Mouse (Mus musculus): Measurements from ENCODE around the gene Zfp184. TPM values are rescaled to one million over a fixed set of nuclear protein-coding genes. Genes with fewer than 3 reads are reported as not detected.

Zfp184 gene
- polyA plus RNA-seq, 2 experiments = 8.3 to 12.7 TPM

DNA sequence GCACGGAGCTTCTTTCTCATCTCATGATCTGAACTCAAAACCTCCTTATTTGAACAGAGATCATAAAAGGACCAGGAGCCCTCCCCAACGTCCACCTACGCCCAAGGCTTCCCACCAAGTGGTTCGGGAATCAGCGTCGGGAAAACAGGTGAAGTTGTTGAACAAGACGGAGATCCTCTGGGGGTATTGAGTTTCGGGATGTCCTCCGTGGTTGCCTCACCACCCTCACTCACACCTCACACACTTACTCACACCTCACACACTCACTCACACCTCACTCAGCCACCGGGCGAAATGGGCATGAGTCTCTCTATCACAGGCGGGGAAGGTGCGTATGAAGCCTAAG, 51.9 kb downstream of the Zfp184 start:
- 3% methylated on average over 13 of the region's 13 CpGs for WGBS
- no peak for DNase-seq (ENCODE audit: low spot score)
- Histone ChIP-seq H3K36me3 (ENCODE audit: control insufficient read depth, insufficient read depth, low read length) (no peaks in the 10 kb centered on the region), H3K9ac (ENCODE audit: low read depth, low read length, severe bottlenecking) (no peak overlapping the region), H3K4me1 (ENCODE audit: control insufficient read depth, insufficient read depth, low read length) (peaks cover 4% of the 10 kb centered on the region; the same call in 1 of the 2 replicates), H3K4me2 (replicated peaks; ENCODE audit: low read depth, low read length, severe bottlenecking) (peak overlapping the region; percentile 19), H3K27me3 (ENCODE audit: control insufficient read depth, insufficient read depth, low read length) (peaks cover 76% of the 10 kb centered on the region), H3K9me3 (ENCODE audit: control insufficient read depth, low read length) (no peaks in the 10 kb centered on the region), H3K4me3 (replicated peaks; ENCODE audit: low read length) (peak overlapping the region; percentile 13; the same call in 1 of the 2 replicates), H3K27ac (replicated peaks; ENCODE audit: low read depth, low read length) (no peak overlapping the region)
- ATAC-seq (ENCODE audit: low FRiP score, low read depth) = no peak
- no peak for TF ChIP-seq POLR2A (IDR thresholded peaks at IDR 0.05; ENCODE audit: borderline replicate concordance, extremely low read depth, insufficient read depth, insufficient read length)

DNA sequence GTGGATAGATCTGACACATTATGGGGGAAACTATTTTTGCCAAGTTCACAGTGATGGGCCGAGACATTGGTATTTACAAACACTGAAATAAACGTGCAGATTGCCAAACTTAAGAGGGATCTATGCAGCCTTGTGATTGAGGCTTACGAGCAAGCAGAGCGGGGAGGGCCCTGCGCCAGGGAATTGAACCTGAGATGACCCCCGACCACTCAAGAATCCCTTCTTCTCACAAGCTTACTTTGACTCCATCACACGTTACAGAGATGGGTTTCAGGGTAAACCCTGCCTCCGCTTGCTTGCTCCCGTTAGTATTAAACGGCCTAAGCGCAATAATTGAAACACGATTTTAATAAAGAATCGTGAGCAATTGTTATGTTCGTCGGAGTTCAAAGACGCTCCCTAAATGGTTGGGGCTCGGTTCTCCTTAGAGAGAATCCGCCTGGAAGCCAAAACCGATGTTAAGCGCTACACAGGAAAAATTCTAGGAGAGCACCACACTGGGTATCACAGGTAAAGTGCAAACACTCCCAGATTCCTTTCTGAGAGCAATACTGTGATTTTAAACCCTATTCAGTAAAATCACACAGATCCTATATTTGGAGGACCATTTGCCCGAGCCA, 52.4 kb downstream of the Zfp184 start:
- Histone ChIP-seq H3K36me3 (ENCODE audit: control insufficient read depth, insufficient read depth, low read length) (no peaks in the 10 kb centered on the region), H3K27me3 (ENCODE audit: control insufficient read depth, insufficient read depth, low read length) (peaks cover 80% of the 10 kb centered on the region), H3K4me1 (ENCODE audit: control insufficient read depth, insufficient read depth, low read length) (peaks cover 4% of the 10 kb centered on the region; the same call in 1 of the 2 replicates), H3K9me3 (ENCODE audit: control insufficient read depth, low read length) (no peaks in the 10 kb centered on the region), H3K27ac (replicated peaks; ENCODE audit: low read depth, low read length) (no peak overlapping the region), H3K4me2 (replicated peaks; ENCODE audit: low read depth, low read length, severe bottlenecking) (peak overlapping the region; percentile 19; the same call in 1 of the 2 replicates), H3K9ac (ENCODE audit: low read depth, low read length, severe bottlenecking) (no peak overlapping the region), H3K4me3 (replicated peaks; ENCODE audit: low read length) (peak overlapping the region; percentile 13; the same call in 1 of the 2 replicates)
- ATAC-seq (ENCODE audit: low FRiP score, low read depth) = no peak
- WGBS = under 1% methylated on average over 21 of the region's 21 CpGs
- no peak for TF ChIP-seq POLR2A (IDR thresholded peaks at IDR 0.05; ENCODE audit: borderline replicate concordance, extremely low read depth, insufficient read depth, insufficient read length)
- no peak for DNase-seq (ENCODE audit: low spot score)

DNA sequence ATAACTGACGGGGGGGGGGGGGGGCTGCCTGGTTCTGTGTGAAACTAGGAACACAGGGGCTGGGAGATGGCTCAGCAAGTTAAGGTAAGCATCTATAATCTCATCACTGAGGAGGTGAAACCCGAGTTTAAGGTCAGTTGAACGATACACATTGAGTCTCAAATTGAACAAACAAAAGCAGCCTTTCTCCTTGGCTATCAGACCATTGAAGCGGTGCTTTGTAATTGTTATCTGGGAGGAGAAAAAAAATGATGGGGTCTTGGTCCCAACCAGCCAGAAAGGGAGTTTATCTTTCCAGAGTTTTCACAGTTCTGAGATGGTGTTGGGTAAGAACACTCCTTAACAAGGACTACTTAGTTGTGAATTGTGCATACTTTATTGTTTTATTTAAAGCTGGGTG, 52.9 kb downstream of the Zfp184 start:
- Histone ChIP-seq H3K4me3 (replicated peaks; ENCODE audit: low read length) (no peak overlapping the region), H3K27me3 (ENCODE audit: control insufficient read depth, insufficient read depth, low read length) (peaks cover 84% of the 10 kb centered on the region), H3K4me2 (replicated peaks; ENCODE audit: low read depth, low read length, severe bottlenecking) (no peak overlapping the region), H3K36me3 (ENCODE audit: control insufficient read depth, insufficient read depth, low read length) (no peaks in the 10 kb centered on the region), H3K27ac (replicated peaks; ENCODE audit: low read depth, low read length) (no peak overlapping the region), H3K4me1 (ENCODE audit: control insufficient read depth, insufficient read depth, low read length) (peaks cover 4% of the 10 kb centered on the region; the same call in 1 of the 2 replicates), H3K9ac (ENCODE audit: low read depth, low read length, severe bottlenecking) (no peak overlapping the region), H3K9me3 (ENCODE audit: control insufficient read depth, low read length) (no peaks in the 10 kb centered on the region)
- WGBS = 15% methylated on average over 4 of the region's 4 CpGs
- TF ChIP-seq POLR2A (IDR thresholded peaks at IDR 0.05; ENCODE audit: borderline replicate concordance, extremely low read depth, insufficient read depth, insufficient read length) = no peak
- DNase-seq (ENCODE audit: low spot score) (no peak), ATAC-seq (ENCODE audit: low FRiP score, low read depth) (no peak)

DNA sequence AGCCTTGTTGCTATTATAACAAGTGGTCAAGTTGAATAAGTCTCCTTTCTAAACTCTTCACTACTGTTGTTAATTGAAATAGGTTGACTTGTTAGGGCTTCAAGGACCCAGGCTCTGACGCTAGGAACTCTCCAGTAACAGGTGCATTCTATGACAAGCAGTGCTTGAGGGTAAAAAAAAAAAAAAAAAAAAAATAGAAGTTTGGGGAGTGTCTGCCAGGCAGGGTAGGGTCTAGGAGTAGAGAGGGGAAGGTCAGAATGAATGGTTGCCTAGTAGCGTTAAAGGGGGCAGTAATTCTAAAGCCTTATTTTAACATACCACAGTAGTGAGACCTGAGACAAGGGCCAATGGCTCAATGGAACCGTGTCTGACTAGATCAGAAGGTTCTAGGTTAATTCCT, 53.5 kb downstream of the Zfp184 start:
- WGBS = 19% methylated on average over 3 of the region's 3 CpGs
- TF ChIP-seq POLR2A (IDR thresholded peaks at IDR 0.05; ENCODE audit: borderline replicate concordance, extremely low read depth, insufficient read depth, insufficient read length) = no peak
- ATAC-seq (ENCODE audit: low FRiP score, low read depth) (no peak), DNase-seq (ENCODE audit: low spot score) (no peak)
- H3K4me3 ChIP-seq (replicated peaks; ENCODE audit: low read length) = no peak overlapping the region
- no peak overlapping the region for H3K4me2 ChIP-seq (replicated peaks; ENCODE audit: low read depth, low read length, severe bottlenecking)
- H3K27me3 ChIP-seq (ENCODE audit: control insufficient read depth, insufficient read depth, low read length) = peaks cover 90% of the 10 kb centered on the region
- H3K27ac ChIP-seq (replicated peaks; ENCODE audit: low read depth, low read length) = no peak overlapping the region
- no peak overlapping the region for H3K9ac ChIP-seq (ENCODE audit: low read depth, low read length, severe bottlenecking)
- no peaks in the 10 kb centered on the region for H3K9me3 ChIP-seq (ENCODE audit: control insufficient read depth, low read length)
- no peaks in the 10 kb centered on the region for H3K36me3 ChIP-seq (ENCODE audit: control insufficient read depth, insufficient read depth, low read length)
- H3K4me1 ChIP-seq (ENCODE audit: control insufficient read depth, insufficient read depth, low read length) = peaks cover 4% of the 10 kb centered on the region; the same call in 1 of the 2 replicates

DNA sequence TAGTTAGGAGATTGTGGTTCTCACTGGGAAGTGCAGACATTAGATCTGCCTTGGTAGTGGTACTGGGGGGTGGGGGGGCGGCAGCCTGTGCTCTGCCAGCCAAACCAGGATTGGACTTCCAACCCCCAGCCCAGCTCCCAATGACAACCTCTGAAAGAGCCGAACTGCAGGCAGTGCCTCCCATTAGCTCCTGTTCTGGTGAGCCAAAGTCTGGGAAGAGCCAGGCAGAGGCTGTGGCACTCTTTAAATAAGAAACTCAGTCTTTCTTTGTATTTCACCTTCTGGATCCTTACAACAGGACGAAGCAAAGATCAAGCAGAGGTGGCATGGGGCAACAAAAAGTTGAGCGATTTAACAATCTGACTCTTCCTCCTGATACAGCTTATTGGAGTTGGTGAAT, 54.3 kb downstream of the Zfp184 start:
- 43% methylated on average over 4 of the region's 4 CpGs for WGBS
- peaks cover 4% of the 10 kb centered on the region; the same call in 1 of the 2 replicates for H3K4me1 ChIP-seq (ENCODE audit: control insufficient read depth, insufficient read depth, low read length)
- H3K36me3 ChIP-seq (ENCODE audit: control insufficient read depth, insufficient read depth, low read length) = no peaks in the 10 kb centered on the region
- H3K27ac ChIP-seq (replicated peaks; ENCODE audit: low read depth, low read length) = no peak overlapping the region
- H3K9me3 ChIP-seq (ENCODE audit: control insufficient read depth, low read length) = no peaks in the 10 kb centered on the region
- peaks cover 93% of the 10 kb centered on the region for H3K27me3 ChIP-seq (ENCODE audit: control insufficient read depth, insufficient read depth, low read length)
- H3K4me3 ChIP-seq (replicated peaks; ENCODE audit: low read length) = no peak overlapping the region
- H3K4me2 ChIP-seq (replicated peaks; ENCODE audit: low read depth, low read length, severe bottlenecking) = no peak overlapping the region
- no peak overlapping the region for H3K9ac ChIP-seq (ENCODE audit: low read depth, low read length, severe bottlenecking)
- DNase-seq (ENCODE audit: low spot score) = no peak
- ATAC-seq (ENCODE audit: low FRiP score, low read depth) = no peak
- TF ChIP-seq POLR2A (IDR thresholded peaks at IDR 0.05; ENCODE audit: borderline replicate concordance, extremely low read depth, insufficient read depth, insufficient read length) = no peak
